Mouse (Mus musculus) stomach, embryonic 14.5 days (tissue): ENCODE results near the gene Grxcr1. TPM values are rescaled to one million over a fixed set of nuclear protein-coding genes. Genes with fewer than 3 reads are reported as not detected.

Experiments
- ATAC-seq: fragments of 200-750 bp; cut with Nextera tagmentation; 2 replicates; pipeline ENCODE4 v1.8.0; 2017; ENCODE audit warnings: low read depth, moderate TSS enrichment; ENCODE audit not compliant: insufficient number of reproducible peaks, insufficient read depth, low FRiP score
- H3K27ac ChIP-seq: fragments of 300-500 bp; sonication (generic); 2 replicates; pipeline ENCODE4 v1.5.1; 2014; ENCODE audit warnings: mild to moderate bottlenecking, low read length, moderate library complexity, mixed read lengths
- H3K27me3 ChIP-seq: fragments of 300-500 bp; sonication (generic); 2 replicates; pipeline ENCODE4 v1.6.1; 2014; ENCODE audit warnings: low read length, control low read depth, mixed read lengths; ENCODE audit not compliant: control insufficient read depth, insufficient read depth
- H3K36me3 ChIP-seq: fragments of 300-500 bp; sonication (generic); 2 replicates; pipeline ENCODE4 v1.6.1; 2014; ENCODE audit warnings: mild to moderate bottlenecking, control low read depth, low read length, moderate library complexity, mixed read lengths; ENCODE audit not compliant: control insufficient read depth, insufficient read depth
- H3K4me1 ChIP-seq: fragments of 300-500 bp; sonication (generic); 2 replicates; pipeline ENCODE4 v1.6.1; 2014; ENCODE audit warnings: low read length, control low read depth, mixed read lengths; ENCODE audit not compliant: control insufficient read depth, insufficient read depth
- H3K4me2 ChIP-seq: fragments of 300-500 bp; sonication (generic); replicated peaks from 2 replicates; pipeline ENCODE4 v1.6.1; 2014; ENCODE audit warnings: low read depth, low read length, control low read depth
- H3K4me3 ChIP-seq: fragments of 300-500 bp; sonication (generic); 2 replicates; pipeline ENCODE4 v1.5.1; 2014; ENCODE audit warnings: low read depth, low read length, control low read depth
- H3K9ac ChIP-seq: fragments of 300-500 bp; sonication (generic); replicated peaks from 2 replicates; pipeline ENCODE4 v1.6.1; 2014; ENCODE audit warnings: low read depth, mild to moderate bottlenecking, control low read depth, low read length, moderate library complexity, mixed read lengths
- H3K9me3 ChIP-seq: fragments of 300-500 bp; sonication (generic); 2 replicates; pipeline ENCODE4 v1.6.1; 2016; ENCODE audit warnings: low read depth, low read length, control low read depth; ENCODE audit not compliant: control insufficient read depth
- WGBS: fragments of 180-500 bp; shearing (Covaris S2); extraction: QIAGEN DNeasy Blood & Tissue Kit; methylation state at CpG from one replicate; pipeline ENCODE4 v1.1.7; 2014; 5-methylcytosine and 5-hydroxymethylcytosine counted together
- polyA plus RNA-seq: library from polyadenylated mRNA; unstranded; fragments of >200 nt; fragmentation: Nextera tagmentation; extraction: Ambion mirVana; gene quantifications from 2 replicates; pipeline ENCODE4 v1.2.1, GENCODE M21; 2014

Gene Grxcr1
- polyA plus RNA-seq, 1 experiment from 2014 or later = not detected

DNA sequence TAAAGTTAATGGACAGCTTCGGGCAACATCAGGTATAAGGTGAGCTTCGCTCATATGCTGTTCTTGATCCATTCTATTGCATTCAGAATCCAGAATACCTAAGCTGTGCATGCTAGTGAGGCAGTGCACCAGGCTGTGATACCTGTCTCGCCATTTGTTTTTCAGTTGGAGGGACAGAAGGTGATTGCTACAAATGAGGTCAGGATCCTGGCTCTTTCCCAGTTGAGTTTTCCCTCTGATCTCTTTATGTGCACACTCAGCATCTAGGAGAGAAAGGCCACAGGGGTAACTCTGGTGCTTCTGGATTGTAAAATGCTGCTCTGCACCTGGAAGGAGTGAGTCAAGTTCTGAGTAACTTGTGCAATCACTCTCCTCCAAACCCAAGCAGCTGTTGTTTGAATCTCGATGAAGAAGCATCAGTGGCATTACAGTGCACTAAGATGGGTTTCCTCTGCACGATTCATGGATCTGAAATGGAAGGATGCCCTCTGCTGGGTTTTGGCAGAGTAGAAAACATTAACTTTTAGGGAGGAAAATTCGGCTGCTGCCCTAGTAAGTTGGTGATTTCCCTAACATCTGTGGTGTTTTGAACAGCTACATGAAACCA, 80.9 kb downstream of the Grxcr1 start:
- Histone ChIP-seq H3K9me3 (no peaks in the 10 kb centered on the region), H3K9ac (no peak overlapping the region), H3K4me2 (no peak overlapping the region), H3K27ac (no peak overlapping the region), H3K4me1 (no peaks in the 10 kb centered on the region), H3K36me3 (no peaks in the 10 kb centered on the region), H3K27me3 (no peaks in the 10 kb centered on the region), H3K4me3 (no peak overlapping the region)
- WGBS = 61% methylated on average over 6 of the region's 6 CpGs
- no peak for ATAC-seq

DNA sequence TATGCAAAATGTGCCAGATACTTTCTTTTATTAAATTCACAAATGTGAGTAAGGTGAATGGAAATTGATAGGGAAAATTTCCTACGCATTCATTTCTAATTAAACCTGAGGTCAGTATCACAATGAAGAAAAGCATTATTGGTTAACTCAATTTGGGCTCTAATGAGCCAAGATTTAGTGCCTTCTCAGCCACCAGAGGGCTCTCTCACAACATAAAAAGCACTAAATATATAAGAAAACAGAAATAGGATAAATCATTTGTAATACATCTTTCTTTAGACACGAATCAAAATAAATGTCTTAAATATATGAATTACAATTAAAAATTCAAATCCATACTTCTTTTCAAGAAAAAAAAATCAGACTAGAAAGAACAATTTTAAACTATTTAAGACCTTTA, 89.2 kb downstream of the Grxcr1 start:
- Histone ChIP-seq H3K27me3 (no peaks in the 10 kb centered on the region), H3K36me3 (no peaks in the 10 kb centered on the region), H3K4me3 (no peak overlapping the region), H3K27ac (no peak overlapping the region), H3K9me3 (no peaks in the 10 kb centered on the region), H3K9ac (no peak overlapping the region), H3K4me2 (no peak overlapping the region), H3K4me1 (no peaks in the 10 kb centered on the region)
- no peak for ATAC-seq
- WGBS = 38% methylated on average over 2 of the region's 2 CpGs

DNA sequence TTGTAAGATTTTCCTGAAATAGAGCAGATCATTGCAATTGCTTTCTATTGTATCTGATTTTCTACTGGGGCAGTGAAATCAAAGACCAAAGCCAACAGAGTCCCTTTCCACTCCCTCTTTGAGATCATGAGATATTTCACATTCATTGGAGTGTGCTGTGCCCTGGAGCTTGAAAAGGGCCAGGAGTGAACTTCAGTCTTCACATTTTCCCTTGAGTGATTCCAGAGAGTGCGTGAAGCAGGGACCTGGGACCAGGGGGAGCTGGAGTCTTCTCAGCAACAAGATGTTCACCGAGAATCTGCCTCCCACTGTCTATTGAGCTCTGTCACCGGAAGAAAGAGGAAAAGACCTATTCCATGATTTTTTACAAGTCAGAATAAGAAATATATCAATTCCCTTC, 91.2 kb downstream of the Grxcr1 start:
- no peak for ATAC-seq
- H3K27ac ChIP-seq = no peak overlapping the region
- no peaks in the 10 kb centered on the region for H3K4me1 ChIP-seq
- H3K9ac ChIP-seq = no peak overlapping the region
- H3K4me3 ChIP-seq = no peak overlapping the region
- H3K4me2 ChIP-seq = no peak overlapping the region
- no peaks in the 10 kb centered on the region for H3K27me3 ChIP-seq
- 75% methylated on average over 3 of the region's 3 CpGs for WGBS
- H3K9me3 ChIP-seq = no peaks in the 10 kb centered on the region
- H3K36me3 ChIP-seq = no peaks in the 10 kb centered on the region

DNA sequence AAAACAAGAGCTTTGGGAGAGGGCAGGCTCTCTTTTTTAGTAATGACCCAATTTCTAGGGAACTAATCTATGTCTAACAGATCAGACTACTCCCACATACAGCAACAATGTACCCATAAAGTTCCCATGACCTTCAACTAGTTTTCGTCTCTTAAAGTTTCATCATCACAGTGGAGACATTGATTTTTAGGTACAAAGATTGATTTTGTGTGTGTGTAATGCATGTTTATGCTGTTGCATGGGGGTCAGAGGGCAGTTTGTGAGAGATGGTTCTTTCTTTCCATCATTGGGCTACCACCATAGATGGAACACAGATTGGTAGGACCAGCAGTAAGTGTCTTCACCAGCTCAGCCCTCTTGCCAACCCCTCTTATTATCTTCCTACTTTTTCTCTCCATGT, 93.8 kb downstream of the Grxcr1 start:
- Histone ChIP-seq H3K4me1 (no peaks in the 10 kb centered on the region), H3K27ac (no peak overlapping the region), H3K36me3 (no peaks in the 10 kb centered on the region), H3K4me3 (no peak overlapping the region), H3K9me3 (no peaks in the 10 kb centered on the region), H3K9ac (no peak overlapping the region), H3K4me2 (no peak overlapping the region), H3K27me3 (no peaks in the 10 kb centered on the region)
- 85% methylated on average over 1 of the region's 1 CpGs for WGBS
- ATAC-seq = no peak

DNA sequence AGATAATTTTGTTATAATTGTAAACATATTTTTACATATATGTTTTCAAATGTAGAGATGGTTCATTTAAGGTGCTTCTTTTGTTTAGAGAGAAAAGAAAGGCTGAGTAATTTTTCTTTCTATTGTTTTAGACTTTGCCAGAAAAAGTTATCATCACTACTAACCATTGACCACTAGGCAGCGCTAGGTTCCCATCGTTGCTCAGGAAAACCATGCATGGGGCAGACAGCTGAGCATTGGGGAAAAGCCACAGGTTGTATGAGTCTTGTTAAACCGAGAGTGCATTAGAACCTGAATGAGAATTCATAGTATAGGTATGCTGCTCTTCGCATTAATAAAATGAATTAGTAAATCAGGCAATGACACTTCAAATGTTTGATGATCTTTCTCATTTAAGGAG, 96.8 kb downstream of the Grxcr1 start:
- Histone ChIP-seq H3K27me3 (no peaks in the 10 kb centered on the region), H3K4me2 (no peak overlapping the region), H3K9ac (no peak overlapping the region), H3K4me3 (no peak overlapping the region), H3K4me1 (no peaks in the 10 kb centered on the region), H3K9me3 (no peaks in the 10 kb centered on the region), H3K27ac (no peak overlapping the region), H3K36me3 (no peaks in the 10 kb centered on the region)
- no peak for ATAC-seq
- WGBS = 11% methylated on average over 4 of the region's 4 CpGs

DNA sequence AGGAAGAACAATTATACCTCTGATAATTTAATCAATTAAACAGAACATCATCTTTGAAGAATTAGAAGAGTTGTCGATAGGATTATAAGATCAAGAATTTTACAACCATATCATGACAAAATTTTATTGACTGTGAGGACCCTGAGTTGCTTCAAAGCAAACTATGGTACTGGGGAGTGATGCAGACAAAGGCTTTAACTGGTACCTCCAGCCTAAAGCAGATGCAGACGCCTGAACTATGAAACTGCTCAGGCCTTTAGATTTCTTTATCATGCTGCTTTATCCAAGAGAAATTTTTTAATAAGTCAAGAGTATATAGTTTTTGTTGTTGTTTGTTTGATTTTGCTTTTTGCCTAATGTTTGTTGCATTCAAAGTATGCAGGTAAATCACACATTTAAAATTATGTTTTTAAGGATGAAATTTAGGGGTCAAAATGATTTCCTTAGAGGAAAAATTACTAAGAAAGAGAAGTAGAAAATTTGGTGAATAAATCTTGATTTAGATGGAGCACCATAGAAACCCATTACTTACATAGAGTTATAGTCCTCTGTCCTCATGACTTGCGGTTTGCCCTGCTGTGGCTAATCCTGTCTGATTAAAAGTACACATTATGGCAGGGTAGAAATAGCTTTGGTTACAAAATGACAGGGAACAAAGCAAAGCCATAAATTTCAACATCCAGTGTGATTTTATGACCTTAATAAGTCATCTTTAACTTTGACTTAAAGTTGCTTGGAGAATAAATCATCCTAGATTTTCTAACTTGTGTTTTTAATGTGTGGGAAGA, 97.4 kb downstream of the Grxcr1 start:
- ATAC-seq = no peak
- 68% methylated on average over 3 of the region's 3 CpGs for WGBS

DNA sequence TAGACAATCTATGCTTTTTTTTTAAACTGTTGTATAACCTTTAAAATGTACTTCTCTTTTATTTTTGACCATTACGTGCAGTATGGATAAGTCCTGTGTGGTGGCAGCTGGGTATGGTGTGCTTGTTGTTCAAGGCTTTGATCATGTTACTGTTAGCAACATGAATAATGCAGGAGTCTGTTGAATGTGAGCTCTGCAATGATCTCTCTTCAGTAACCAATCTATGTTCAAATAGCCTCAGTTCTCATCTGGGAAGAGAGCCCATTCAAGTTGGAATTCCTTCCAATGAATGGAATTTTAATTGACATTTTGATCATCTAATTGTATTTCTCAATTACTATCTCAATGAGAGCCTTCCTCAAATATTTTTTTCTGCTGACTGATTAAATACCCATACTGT, 115.2 kb downstream of the Grxcr1 start:
- no peak overlapping the region for H3K4me3 ChIP-seq
- ATAC-seq = no peak
- H3K36me3 ChIP-seq = no peaks in the 10 kb centered on the region
- H3K9ac ChIP-seq = no peak overlapping the region
- no peak overlapping the region for H3K27ac ChIP-seq
- no peaks in the 10 kb centered on the region for H3K9me3 ChIP-seq
- 91% methylated on average over 1 of the region's 1 CpGs for WGBS
- no peaks in the 10 kb centered on the region for H3K4me1 ChIP-seq
- no peak overlapping the region for H3K4me2 ChIP-seq
- no peaks in the 10 kb centered on the region for H3K27me3 ChIP-seq

More for the DNA sequence above, 97.4 kb downstream of the Grxcr1 start:
- Histone ChIP-seq H3K4me3 (no peak overlapping the region), H3K4me2 (no peak overlapping the region), H3K9ac (no peak overlapping the region), H3K4me1 (no peaks in the 10 kb centered on the region), H3K27ac (no peak overlapping the region), H3K9me3 (no peaks in the 10 kb centered on the region), H3K27me3 (no peaks in the 10 kb centered on the region), H3K36me3 (no peaks in the 10 kb centered on the region)

DNA sequence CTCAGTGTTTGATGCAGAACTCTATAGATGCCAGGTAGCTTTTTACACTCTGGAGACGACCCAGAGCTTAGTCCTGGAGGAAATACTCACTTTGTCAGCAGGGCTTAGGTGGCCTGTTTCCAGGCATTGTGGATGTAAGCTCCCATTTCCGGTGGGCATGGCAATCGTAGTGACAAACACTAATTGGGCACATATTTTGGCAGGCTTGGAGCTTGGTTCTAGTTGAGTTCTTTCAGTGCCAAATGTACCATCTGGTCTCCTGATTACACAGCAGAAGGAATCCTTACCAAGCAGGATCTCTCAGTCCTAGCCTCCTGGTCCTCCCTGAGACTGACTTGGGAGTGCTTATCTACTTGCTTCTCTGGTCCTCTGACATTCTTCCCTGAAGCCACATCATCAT, 118.3 kb downstream of the Grxcr1 start:
- no peak for ATAC-seq
- Histone ChIP-seq H3K4me3 (no peak overlapping the region), H3K36me3 (no peaks in the 10 kb centered on the region), H3K9me3 (no peaks in the 10 kb centered on the region), H3K4me1 (no peaks in the 10 kb centered on the region), H3K27ac (no peak overlapping the region), H3K27me3 (no peaks in the 10 kb centered on the region), H3K9ac (no peak overlapping the region), H3K4me2 (no peak overlapping the region)
- WGBS = 66% methylated on average over 3 of the region's 3 CpGs
